Mouse (Mus musculus): Measurements from ENCODE around the gene Ppm1l.
A peak's percentile ranks its signal among the peaks of the same experiment; 100 is the strongest.
"Not testable (repeated sequence)": the region's sequence is repeated elsewhere in the genome, so short reads cannot be mapped to it uniquely, and the experiment has no call there.

Ppm1l gene

GRCm38 (mm10) chr3:69548704-69549455 is 232.2 kb downstream of the Ppm1l start:
- DNase-seq: no peak

DNA sequence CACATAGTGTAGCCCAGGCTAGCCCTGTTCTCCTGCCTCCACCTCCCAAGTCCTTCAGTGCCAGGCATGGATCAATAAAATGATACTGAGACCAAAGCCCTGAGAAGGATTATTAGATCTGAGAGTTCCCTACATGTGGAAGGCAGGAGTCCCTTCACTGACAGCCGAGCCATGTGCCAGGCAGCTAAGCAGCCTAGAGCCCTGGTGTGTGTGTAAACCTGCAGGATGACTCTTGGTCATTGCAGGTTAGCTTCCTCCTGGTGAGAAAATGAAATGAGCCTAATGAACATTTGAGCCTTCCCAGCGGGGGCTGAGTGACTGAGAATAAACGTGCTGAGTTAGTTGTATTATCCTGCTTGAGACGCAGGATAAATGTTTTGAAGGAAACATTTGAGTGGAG is 232.9 kb downstream of the Ppm1l start:
- no peak for DNase-seq

- DNase-seq: no peak
These were observed 238.8 kb downstream of the Ppm1l start for GRCm38 (mm10) chr3:69555511-69555910.

- DNase-seq: no peak
These were observed 239.6 kb downstream of the Ppm1l start for GRCm38 (mm10) chr3:69556092-69556778.

GRCm38 (mm10) chr3:69559316-69559974 is 242.8 kb downstream of the Ppm1l start:
- no peak for DNase-seq

- DNase-seq: peak; percentile 45
These were observed 243.3 kb downstream of the Ppm1l start for GRCm38 (mm10) chr3:69559975-69560330.

DNA sequence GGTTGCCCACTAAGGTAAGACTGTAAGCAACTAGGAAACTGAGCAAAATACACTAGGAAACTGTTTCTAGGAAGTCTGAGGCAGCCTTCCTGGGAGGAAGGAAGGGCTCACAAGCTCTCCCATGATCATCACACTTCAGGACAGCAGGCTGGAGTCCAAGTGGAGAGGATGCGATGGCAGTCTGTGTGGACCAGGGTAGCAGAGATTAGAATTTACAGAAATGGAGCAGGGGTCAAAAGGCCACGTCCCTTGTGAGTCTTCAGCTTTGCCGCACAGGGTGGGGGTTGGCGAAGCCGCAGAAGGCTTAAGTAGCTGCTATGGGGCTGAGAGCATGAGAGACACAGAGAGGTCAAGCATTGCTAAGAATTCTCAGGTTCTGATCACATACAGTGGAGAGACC is 245.0 kb downstream of the Ppm1l start:
- DNase-seq: no peak

DNA sequence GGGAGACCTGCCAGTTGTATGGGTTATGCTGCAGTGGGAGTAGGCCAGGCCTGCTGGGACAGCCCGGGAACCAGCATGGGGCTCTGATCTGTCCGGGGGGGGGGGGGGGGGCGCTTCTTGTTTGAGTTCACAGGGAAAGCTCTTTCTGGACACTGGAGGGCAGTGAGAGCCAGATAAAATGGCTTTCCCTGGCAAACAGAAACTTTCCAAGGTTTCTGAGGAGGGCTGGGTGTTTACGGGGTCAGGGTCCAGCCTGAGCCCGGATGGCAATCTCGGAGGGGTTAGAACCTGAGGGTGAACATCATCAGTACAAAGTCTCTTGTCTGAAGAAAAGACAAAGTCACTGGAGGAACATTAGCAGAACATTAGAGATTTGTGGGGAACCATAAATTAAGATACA is 246.7 kb downstream of the Ppm1l start:
- no peak for DNase-seq

GRCm38 (mm10) chr3:69565586-69565985 is 248.9 kb downstream of the Ppm1l start:
- not testable (repeated sequence) for DNase-seq

DNA sequence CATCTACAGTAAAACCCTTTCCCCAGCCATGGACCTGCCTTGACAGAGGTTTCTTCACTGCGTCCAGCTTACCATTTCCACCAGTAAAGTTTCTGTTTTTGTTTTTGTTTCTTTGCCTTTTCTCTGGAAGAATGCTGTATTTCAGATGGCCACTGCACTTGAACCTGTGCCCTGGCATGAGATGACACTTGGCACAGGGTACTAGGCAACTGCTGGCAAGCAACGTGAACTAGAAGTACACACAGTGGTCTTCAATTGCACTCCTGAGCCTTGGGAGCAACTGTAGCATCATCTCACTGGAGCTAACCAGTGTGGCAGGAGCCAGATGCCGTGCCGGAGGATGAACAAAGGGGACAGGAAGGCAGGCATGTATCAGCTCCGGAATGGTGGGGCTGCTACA is 255.9 kb downstream of the Ppm1l start:
- no peak for DNase-seq

DNA sequence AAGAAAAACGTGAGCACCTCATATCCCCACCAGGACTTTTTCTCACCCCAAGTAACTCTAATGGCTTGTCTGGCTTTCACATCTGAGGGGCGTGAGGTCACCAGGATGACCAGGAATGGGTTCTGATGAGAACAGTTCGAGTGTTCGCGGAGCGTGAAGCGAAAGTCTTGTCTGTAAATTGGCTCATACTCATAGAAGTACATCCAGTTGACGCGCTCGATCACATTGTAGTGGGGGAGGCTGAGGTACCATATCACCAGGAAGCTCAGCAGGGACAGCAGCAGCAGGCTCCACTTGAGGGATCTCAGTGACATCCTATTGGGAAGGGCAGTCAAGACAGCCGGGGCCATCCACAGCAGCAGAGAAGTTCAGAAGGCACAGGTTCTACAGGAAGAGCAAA is 258.9 kb downstream of the Ppm1l start:
- no peak for DNase-seq

- DNase-seq: no peak
These were observed 260.1 kb downstream of the Ppm1l start for GRCm38 (mm10) chr3:69576715-69577114.

- DNase-seq: no peak
These were observed 262.1 kb downstream of the Ppm1l start for GRCm38 (mm10) chr3:69578791-69579190.

- DNase-seq: no peak
These were observed 267.1 kb downstream of the Ppm1l start for GRCm38 (mm10) chr3:69583798-69584197.

DNA sequence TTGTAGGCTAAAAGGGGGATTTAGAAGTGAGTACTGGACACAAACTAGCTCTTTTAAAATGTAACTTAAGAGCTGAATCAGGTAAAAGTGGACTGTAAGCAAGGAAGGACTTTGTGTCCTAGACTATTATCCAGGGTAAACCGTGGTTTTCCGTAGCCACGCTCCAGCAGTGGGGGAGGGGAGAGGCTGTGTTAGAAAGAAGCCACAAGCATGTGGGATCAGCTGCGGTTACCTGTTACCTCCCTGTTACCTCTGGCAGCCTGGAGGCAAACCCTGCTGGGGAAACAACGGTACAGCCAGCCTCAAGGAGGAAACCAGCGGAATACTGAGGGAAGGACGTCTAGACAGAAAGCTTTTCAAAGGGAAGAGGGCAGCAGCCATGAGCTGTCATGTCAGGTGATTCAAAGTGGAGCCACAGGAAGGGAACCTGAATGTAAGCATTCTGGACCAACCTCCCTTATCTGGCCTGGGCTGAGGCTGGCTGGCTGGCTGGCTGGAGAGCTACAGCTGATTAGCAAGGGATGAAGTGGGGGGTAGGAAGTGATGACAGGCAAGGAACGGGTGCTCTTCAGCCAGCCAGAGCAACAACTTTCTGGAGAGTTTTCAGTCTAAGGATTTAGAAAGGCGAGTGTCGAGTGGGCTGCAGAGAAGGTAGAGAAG is 271.6 kb downstream of the Ppm1l start:
- DNase-seq: no peak

DNA sequence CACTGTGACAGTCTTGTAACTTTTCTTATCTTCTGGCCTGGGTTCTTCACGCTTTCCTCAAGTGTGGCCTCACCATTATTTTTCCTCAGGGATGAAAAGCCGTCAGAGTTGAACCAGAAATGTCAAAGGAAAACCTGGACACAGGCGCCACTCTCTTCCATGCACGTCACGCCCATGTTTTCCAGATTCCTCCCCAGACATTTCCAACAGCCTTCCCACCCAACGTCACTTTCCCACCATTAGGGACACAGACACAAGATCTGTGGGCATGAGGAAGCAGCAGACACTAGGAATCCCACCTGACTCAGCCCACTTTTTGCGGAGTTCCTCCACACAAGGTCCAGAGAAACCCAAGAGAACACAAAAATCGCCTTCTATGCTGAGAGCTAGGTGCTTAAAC is 276.8 kb downstream of the Ppm1l start:
- no peak for DNase-seq

- DNase-seq: no peak
These were observed 277.4 kb downstream of the Ppm1l start for GRCm38 (mm10) chr3:69594071-69594470.

- DNase-seq: no peak
These were observed 279.5 kb downstream of the Ppm1l start for GRCm38 (mm10) chr3:69596116-69596515.

- no peak for DNase-seq
These were observed 280.6 kb downstream of the Ppm1l start for GRCm38 (mm10) chr3:69597211-69597610.

DNA sequence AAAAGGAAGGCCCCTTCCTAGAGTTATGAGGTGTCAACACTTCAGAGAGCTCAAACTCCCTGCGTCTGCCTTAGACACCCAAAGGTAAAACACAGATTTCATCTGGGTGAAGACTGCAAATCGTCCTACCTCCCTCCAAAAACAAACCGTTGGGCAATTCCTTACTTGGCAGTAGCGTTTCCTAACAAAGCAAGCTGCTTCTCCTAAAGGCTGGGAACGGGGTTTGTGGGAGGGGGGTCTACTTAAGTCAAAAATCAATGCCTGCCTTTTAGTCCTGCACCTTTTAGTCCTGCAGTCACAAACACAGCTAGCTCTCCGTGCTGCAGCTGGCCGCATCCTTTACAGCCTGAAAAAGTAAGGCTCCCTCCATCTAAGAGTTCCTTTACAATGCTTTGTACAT is 281.2 kb downstream of the Ppm1l start:
- DNase-seq: no peak

- peak; percentile 45 for DNase-seq
These were observed 281.9 kb downstream of the Ppm1l start, which contains the start of gene B3galnt1 for GRCm38 (mm10) chr3:69598261-69599165. Gene B3galnt1, minus strand, starts transcription at chr3:69598960.

DNA sequence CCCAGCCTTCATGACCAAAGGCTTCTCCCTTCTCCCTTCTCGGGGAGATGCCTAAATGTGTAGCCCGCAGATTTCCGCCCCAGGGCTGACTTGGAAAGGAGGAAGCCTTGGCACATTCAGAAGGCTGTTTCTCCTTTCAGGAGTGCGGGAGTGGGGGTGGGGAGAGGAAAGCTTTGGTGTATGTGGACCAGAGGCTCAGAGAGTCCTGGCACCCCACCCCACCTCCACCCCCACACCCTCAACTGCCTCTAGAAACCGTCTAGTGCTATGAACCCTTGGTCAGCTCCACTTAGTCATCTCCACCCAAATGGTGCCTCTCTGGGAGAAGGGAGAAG is 282.5 kb downstream of the Ppm1l start:
- no peak for DNase-seq

GRCm38 (mm10) chr3:69606923-69607322 is 290.3 kb downstream of the Ppm1l start:
- DNase-seq: no peak

All from layer of hippocampus, adult 9-11 months (tissue).